Mouse (Mus musculus): ENCODE measurements around the gene Tango6.

DNA sequence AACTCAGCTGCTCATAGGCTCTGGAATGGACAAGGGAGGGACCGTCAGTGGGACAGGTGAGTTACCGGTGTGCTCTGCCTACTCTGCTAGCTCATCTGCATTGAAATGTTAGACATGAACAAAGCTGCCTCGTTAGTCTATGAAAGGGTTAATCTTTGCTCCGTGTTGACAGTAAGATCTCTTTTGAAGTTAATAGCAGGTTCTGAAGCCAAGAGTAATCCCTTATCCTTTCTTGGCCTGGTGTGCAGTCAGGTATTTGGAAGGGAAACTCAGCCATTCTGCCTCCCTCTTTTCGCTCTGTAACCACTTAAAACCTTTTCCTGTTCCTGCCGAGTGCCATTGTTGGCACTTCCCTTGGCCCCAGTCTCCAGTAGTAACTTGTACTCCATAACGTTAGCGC, 38.1 kb downstream of the Tango6 start:
- TF ChIP-seq MAFK (IDR thresholded peaks at IDR 0.05; ENCODE audit: insufficient read depth, low read depth, low read length) = no peak
- no peak for TF ChIP-seq ZNF384 (IDR thresholded peaks at IDR 0.05; ENCODE audit: low read depth, low read length)
- TF ChIP-seq HCFC1 (IDR thresholded peaks at IDR 0.05; ENCODE audit: borderline replicate concordance, insufficient read depth, low read length) = no peak

Measured in ES-E14 (cell line).